Comparison of ENCODE assay signal across 26 mouse cellular contexts in genomic region chr9:57937171-57937570, GRCm38 (mm10). TPM values are rescaled to one million over a fixed set of nuclear protein-coding genes. Genes with fewer than 3 reads are reported as not detected.
DNase-seq lines count a peak whose midpoint lies in the region; ATAC-seq and TF ChIP-seq lines count a peak whose summit lies in the region.
"Had no signal": no experiment of that assay in that cellular context is flagged by ENCODE, and none has a peak within 500 bp of the region (broad histone marks: within the 10 kb centered on the region; RNA-seq: fewer than 3 reads in every experiment).

No protein-coding gene starts in this region.

- dilution Hi-C loops in CH12.LX (cut with MboI; ENCODE audit: extremely low pct_ligation_motif_present, extremely low pct_unique_long_range_greater_than_20kb, low sequenced_read_pairs), result no loop called here

- no peak overlapping the region for H3K4me3 ChIP-seq in forebrain, embryonic 15.5 days
- no peak overlapping the region for H3K4me3 ChIP-seq in forebrain, embryonic 11.5 days (ENCODE audit: low read depth, low read length)
- H3K4me3 ChIP-seq in CH12.LX (replicated peaks in 1 of 3; ENCODE audit: low read depth in 2 of 3, low read length in 2 of 3, poor library complexity in 1 of 3), result no peak overlapping the region
- H3K4me3 ChIP-seq: embryonic facial prominence, embryonic 12.5 days; embryonic facial prominence, embryonic 15.5 days; heart, embryonic 12.5 days; heart, embryonic 15.5 days; hindbrain, embryonic 10.5 days; hindbrain, embryonic 13.5 days; intestine, embryonic 15.5 days had no signal

- H3K36me3 ChIP-seq in forebrain, embryonic 15.5 days, result no peaks in the 10 kb centered on the region
- H3K36me3 ChIP-seq in forebrain, embryonic 11.5 days (ENCODE audit: control insufficient read depth, insufficient read depth, low read length), result no peaks in the 10 kb centered on the region
- peaks cover 15 to 21% of the 10 kb centered on the region in 2 experiments for H3K36me3 ChIP-seq in CH12.LX (replicated peaks in 1 of 2; ENCODE audit: control insufficient read depth in 1 of 2, insufficient read depth in 1 of 2, low read length in 1 of 2)
- H3K36me3 ChIP-seq: embryonic facial prominence, embryonic 12.5 days; embryonic facial prominence, embryonic 15.5 days; heart, embryonic 12.5 days; heart, embryonic 15.5 days; hindbrain, embryonic 10.5 days; hindbrain, embryonic 13.5 days; intestine, embryonic 15.5 days had no signal

- H3K4me1 ChIP-seq in forebrain, embryonic 15.5 days, result peaks cover 59% of the 10 kb centered on the region
- peaks cover 13% of the 10 kb centered on the region for H3K4me1 ChIP-seq in forebrain, embryonic 11.5 days (replicated peaks; ENCODE audit: control insufficient read depth, insufficient read depth, low read length)
- H3K4me1 ChIP-seq in CH12.LX (ENCODE audit: control insufficient read depth in 1 of 2, insufficient read depth in 2 of 2), result peaks cover 24 to 62% of the 10 kb centered on the region in 2 experiments

- H3K9ac ChIP-seq in forebrain, embryonic 15.5 days (replicated peaks), result no peak overlapping the region
- H3K9ac ChIP-seq in forebrain, embryonic 11.5 days (ENCODE audit: low read length), result no peak overlapping the region
- H3K9ac ChIP-seq in CH12.LX (ENCODE audit: insufficient read depth, low read depth), result no peak overlapping the region
- H3K9ac ChIP-seq: embryonic facial prominence, embryonic 12.5 days; embryonic facial prominence, embryonic 15.5 days; forebrain, postnatal 0 days; heart, embryonic 12.5 days; heart, embryonic 15.5 days; hindbrain, embryonic 13.5 days; intestine, embryonic 15.5 days had no signal

- peak overlapping the region; percentile 66 for H3K27ac ChIP-seq in forebrain, embryonic 15.5 days (replicated peaks)
- H3K27ac ChIP-seq in forebrain, embryonic 11.5 days (ENCODE audit: low read depth, low read length), result no peak overlapping the region
- peak overlapping the region; percentile 36 for H3K27ac ChIP-seq in CH12.LX (ENCODE audit: insufficient read depth, low read depth)
- H3K27ac ChIP-seq: embryonic facial prominence, embryonic 12.5 days; embryonic facial prominence, embryonic 15.5 days; heart, embryonic 15.5 days; hindbrain, embryonic 10.5 days; hindbrain, embryonic 13.5 days; intestine, embryonic 15.5 days had no signal

- H3K9me3 ChIP-seq in forebrain, embryonic 15.5 days, result no peaks in the 10 kb centered on the region
- H3K9me3 ChIP-seq in forebrain, embryonic 11.5 days (ENCODE audit: control insufficient read depth, low read length), result no peaks in the 10 kb centered on the region
- no peaks in the 10 kb centered on the region for H3K9me3 ChIP-seq in CH12.LX (replicated peaks; ENCODE audit: low read length)
- H3K9me3 ChIP-seq: embryonic facial prominence, embryonic 12.5 days; embryonic facial prominence, embryonic 15.5 days; heart, embryonic 12.5 days; heart, embryonic 15.5 days; hindbrain, embryonic 10.5 days; hindbrain, embryonic 13.5 days; intestine, embryonic 15.5 days had no signal

- TF ChIP-seq RAD21 in CH12.LX (IDR thresholded peaks at IDR 0.05; ENCODE audit: low read depth, low read length), result no peak

- in situ Hi-C loops in CH12.LX (cut with MboI; ENCODE audit: low pct_ligation_motif_present, low pct_unique_long_range_greater_than_20kb, low sequenced_read_pairs), result loop anchor here (5.0 kb wide), 1 partner anchor 55 kb away; no protein-coding TSS in a partner anchor

- H3K27me3 ChIP-seq in forebrain, embryonic 15.5 days, result no peaks in the 10 kb centered on the region
- H3K27me3 ChIP-seq in forebrain, embryonic 11.5 days (ENCODE audit: control insufficient read depth, insufficient read depth, low read length), result peaks cover 22% of the 10 kb centered on the region
- no peaks in the 10 kb centered on the region for H3K27me3 ChIP-seq in CH12.LX (replicated peaks)

- DNase-seq in cerebellum, adult 9-10 months, result peak; percentile 59
- no peak for DNase-seq in cerebellum, adult 9-11 months
- DNase-seq in forebrain, embryonic 11.5 days (ENCODE audit: low spot score), result no peak
- DNase-seq in heart, adult 11 months, result peak; percentile 66
- no peak for DNase-seq in heart, adult 8-10 months (ENCODE audit: low spot score)
- DNase-seq in CH12.LX (ENCODE audit: extremely low read depth), result no peak
- no peak for DNase-seq in urinary bladder, adult 18-20 months (ENCODE audit: low spot score in 2 of 2)
- DNase-seq: adrenal gland, adult 8-10 months; adrenal gland, postnatal 25 days; gastrocnemius, postnatal 10 days; gastrocnemius, postnatal 36 days; heart, postnatal 36 days; kidney, adult 11 months; kidney, adult 8-10 months had no signal

- ATAC-seq in forebrain, embryonic 15.5 days (replicated peaks), result no peak
- no peak for ATAC-seq in forebrain, embryonic 11.5 days (replicated peaks; ENCODE audit: low FRiP score)
- ATAC-seq: activated CD4-positive, CD25-positive, alpha-beta regulatory T cell, adult 4 months; CD4-positive, CD25-positive, alpha-beta regulatory T cell, adult 4 months; forebrain, postnatal 0 days; hindbrain, embryonic 16.5 days; intestine, embryonic 15.5 days had no signal

- no peak overlapping the region for H3K4me2 ChIP-seq in forebrain, embryonic 15.5 days (replicated peaks)
- H3K4me2 ChIP-seq in forebrain, embryonic 11.5 days (ENCODE audit: low read depth, low read length, severe bottlenecking), result no peak overlapping the region
- H3K4me2 ChIP-seq in CH12.LX (ENCODE audit: insufficient read depth, low read depth, poor library complexity, severe bottlenecking), result no peak overlapping the region
- H3K4me2 ChIP-seq: embryonic facial prominence, embryonic 12.5 days; embryonic facial prominence, embryonic 15.5 days; heart, embryonic 12.5 days; heart, embryonic 15.5 days; hindbrain, embryonic 13.5 days; intestine, embryonic 15.5 days had no signal

- TF ChIP-seq POLR2A in CH12.LX (IDR thresholded peaks at IDR 0.05; ENCODE audit: low read depth, low read length), result no peak

- TF ChIP-seq EP300 in CH12.LX (IDR thresholded peaks at IDR 0.05; ENCODE audit: low read length), result no peak

- 88% methylated on average over 4 of the region's 4 CpGs for WGBS in forebrain, embryonic 15.5 days
- WGBS in forebrain, embryonic 11.5 days, result 80% methylated on average over 4 of the region's 4 CpGs

- peaks cover 38% of the 10 kb centered on the region for H3K79me2 ChIP-seq in CH12.LX (replicated peaks; ENCODE audit: control insufficient read depth, extremely low read depth, insufficient read depth, poor library complexity, severe bottlenecking)

- TF ChIP-seq CTCF in CH12.LX (conservative IDR thresholded peaks at IDR 0.05 in 1 of 2, IDR thresholded peaks at IDR 0.05 in 1 of 2; ENCODE audit: low read depth in 2 of 2, low read length in 2 of 2), result no peak

TF ChIP-seq in CH12.LX, 34 proteins besides CTCF, POLR2A, EP300 and RAD21:
- TF ChIP-seq PAX5 (IDR thresholded peaks at IDR 0.05; ENCODE audit: low read length) (no peak), ETS1 (conservative IDR thresholded peaks at IDR 0.05; ENCODE audit: low read depth, low read length) (no peak), MAZ (IDR thresholded peaks at IDR 0.05; ENCODE audit: low read depth, low read length) (no peak), BHLHE40 (IDR thresholded peaks at IDR 0.05; ENCODE audit: low read depth, low read length) (no peak), ZNF384 (IDR thresholded peaks at IDR 0.05; ENCODE audit: low read depth, low read length) (no peak), JUND (conservative IDR thresholded peaks at IDR 0.05; ENCODE audit: low read depth, low read length) (no peak), SIN3A (IDR thresholded peaks at IDR 0.05; ENCODE audit: low read length) (no peak), USF2 (conservative IDR thresholded peaks at IDR 0.05; ENCODE audit: low read depth, low read length) (no peak), TCF12 (IDR thresholded peaks at IDR 0.05; ENCODE audit: low read depth, low read length) (no peak)

RNA-seq across cellular contexts. Expression of gene Sema7a, which starts 2.7 kb away (rescaled TPM):
- polyA plus RNA-seq in forebrain, embryonic 15.5 days (2015; fragmentation: Nextera tagmentation; extraction: Ambion mirVana), result 3.4 and 3.6 TPM in 2 replicates
- polyA plus RNA-seq in forebrain, embryonic 11.5 days (2014; fragmentation: Nextera tagmentation; extraction: Ambion mirVana), result 0.52 and 1.3 TPM in 2 replicates
- total RNA-seq in heart, adult 8-10 months (2022), result 10 to 100 TPM; 20.4 to 24.8 (median 24.5) TPM
- total RNA-seq in CH12.LX (2012; rRNA removed) (113 and 181 TPM in 2 replicates), CH12.LX (2014; rRNA removed) (78.2 and 88.6 TPM in 2 replicates)
- 81.9 and 89.4 TPM in 2 replicates for polyA plus RNA-seq in CH12.LX (2012; ENCODE audit: insufficient read length, low read depth)
- polyA plus RNA-seq: CD4-positive, CD25-positive, alpha-beta regulatory T cell, adult 4 months had no signal

RNA-seq across cellular contexts. Expression of gene Ubl7, which starts 26.4 kb away (rescaled TPM):
- polyA plus RNA-seq in forebrain, embryonic 15.5 days (2015; fragmentation: Nextera tagmentation; extraction: Ambion mirVana), result 171 and 176 TPM in 2 replicates
- polyA plus RNA-seq in forebrain, embryonic 11.5 days (2014; fragmentation: Nextera tagmentation; extraction: Ambion mirVana), result 114 and 126 TPM in 2 replicates
- 10 to 100 TPM; 72.5 to 82.8 (median 80.1) TPM for total RNA-seq in heart, adult 8-10 months (2022)
- total RNA-seq in CH12.LX (2012; rRNA removed) (31.2 and 37.3 TPM in 2 replicates), CH12.LX (2014; rRNA removed) (19.9 and 24.7 TPM in 2 replicates)
- 73.3 and 81.1 TPM in 2 replicates for polyA plus RNA-seq in CH12.LX (2012; ENCODE audit: insufficient read length, low read depth)

Comparison
In these comparisons a context has a peak if more than half of its experiments do, and no peak if none do; other contexts are left out.
1. DNase-seq: peak in cerebellum, adult 9-10 months (single experiment) and heart, adult 11 months (single experiment); none in cerebellum, adult 9-11 months (single experiment), forebrain, embryonic 11.5 days (single experiment), heart, adult 8-10 months (single experiment), CH12.LX (single experiment) and urinary bladder, adult 18-20 months (0 of 2).
2. RNA of gene Sema7a, which starts 2.7 kb away (polyA plus RNA-seq): 81.9 to 89.4 TPM in CH12.LX; 3.4 to 3.6 TPM in forebrain, embryonic 15.5 days and 0.52 to 1.3 TPM in forebrain, embryonic 11.5 days; every median in the first group is over 10 times any median in the second.